Mouse (Mus musculus): ENCODE measurements around the gene Top2b.

The Top2b gene

DNA sequence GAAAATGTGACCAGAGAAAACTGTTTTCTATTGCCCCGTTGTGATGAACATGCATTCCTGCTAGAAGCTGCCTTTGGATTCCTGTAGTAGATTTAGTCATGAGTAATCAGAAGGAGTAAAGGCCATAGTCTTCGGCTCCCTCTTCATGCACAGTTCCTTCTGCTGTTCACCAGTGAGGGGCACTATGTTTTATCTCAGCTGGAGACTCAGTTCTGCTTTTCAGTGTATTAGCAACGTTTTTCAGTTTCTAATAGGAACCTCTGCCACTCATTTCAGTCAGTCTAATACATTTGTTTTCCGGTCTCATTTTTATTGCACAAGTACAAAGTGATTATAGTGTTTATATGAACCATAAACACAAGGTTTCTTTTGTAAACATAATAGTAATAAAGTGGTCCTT, 62.6 kb downstream of the Top2b start:
- no peak for DNase-seq

- DNase-seq: no peak
These were observed 67.0 kb downstream of the Top2b start for GRCm38 (mm10) chr14:16431941-16432499.

DNA sequence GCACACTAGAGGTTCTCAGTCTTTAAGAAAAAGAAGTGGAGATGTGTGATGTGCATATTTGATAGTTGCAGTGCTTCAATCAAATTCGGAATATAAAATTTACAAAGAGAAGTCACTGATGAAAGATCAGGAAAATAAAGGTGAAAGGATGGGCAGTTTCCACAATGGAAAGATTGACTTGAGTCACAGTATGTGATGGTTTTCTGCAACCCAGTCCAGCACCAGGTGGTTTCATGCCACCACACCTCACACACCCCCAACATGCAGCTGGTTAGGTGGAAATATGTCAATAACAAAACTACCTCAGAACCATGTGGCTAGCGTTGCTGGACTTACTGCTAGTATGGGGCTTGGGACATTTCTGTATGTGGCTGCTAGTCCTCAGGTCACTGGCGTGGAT, 67.6 kb downstream of the Top2b start:
- DNase-seq: no peak

GRCm38 (mm10) chr14:16433206-16433605, 68.2 kb downstream of the Top2b start:
- no peak for DNase-seq

GRCm38 (mm10) chr14:16434396-16435171, 69.6 kb downstream of the Top2b start:
- DNase-seq: peak; percentile 57

GRCm38 (mm10) chr14:16437386-16437785, 72.4 kb downstream of the Top2b start:
- no peak for DNase-seq

DNA sequence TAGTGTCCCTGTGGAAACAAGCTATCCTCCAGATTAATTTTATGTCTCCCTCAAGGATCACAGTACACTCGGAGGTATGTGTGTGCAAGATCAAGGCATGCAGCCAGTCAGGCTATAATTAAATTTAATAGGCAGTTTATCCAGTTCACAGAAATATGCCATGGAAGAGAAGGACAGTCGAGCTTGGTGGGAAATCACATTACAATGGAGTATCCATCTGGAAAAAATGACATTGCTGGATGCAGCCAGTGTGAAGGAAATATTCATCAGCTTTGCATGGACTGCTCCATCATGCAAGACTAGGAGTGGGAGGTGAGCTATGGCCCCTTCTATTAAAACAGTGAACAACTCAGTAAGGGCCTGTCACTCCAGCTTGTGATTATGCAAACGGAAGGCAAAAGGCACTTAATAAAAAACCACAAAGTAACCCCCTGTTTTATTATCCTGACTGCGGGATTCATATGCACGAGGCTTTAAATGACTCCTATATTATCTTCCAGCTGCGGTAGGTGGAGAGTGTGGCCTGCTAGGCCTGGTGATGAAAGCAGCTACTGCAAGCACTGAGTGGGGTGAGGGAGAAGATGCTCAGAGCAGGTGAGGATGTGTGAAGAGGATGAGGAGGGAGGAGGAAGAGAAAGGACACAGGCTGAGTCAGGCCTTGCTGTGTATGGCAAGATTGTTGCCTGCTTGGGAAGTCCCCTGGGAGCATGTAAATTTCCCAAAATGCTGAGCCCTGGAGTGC, 74.6 kb downstream of the Top2b start:
- DNase-seq: no peak

DNA sequence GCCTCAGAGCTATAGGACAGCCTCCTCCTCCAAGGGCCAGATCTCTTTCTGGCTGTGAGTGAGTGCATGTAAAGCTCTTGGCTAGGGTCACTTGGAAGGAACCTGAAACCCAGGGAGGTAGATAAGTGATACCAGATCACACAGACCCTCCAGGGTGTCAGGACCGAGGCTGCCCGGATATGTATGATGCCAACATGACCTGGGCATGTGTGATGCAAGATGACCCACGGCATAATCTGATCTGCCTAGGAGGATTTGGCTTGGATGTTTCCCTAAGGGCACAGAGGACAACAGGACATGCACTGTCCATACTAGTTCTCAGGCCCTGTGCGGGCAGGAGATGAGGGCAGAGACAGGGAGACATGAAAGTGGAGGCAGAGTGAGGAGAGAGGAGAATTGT, 79.9 kb downstream of the Top2b start:
- DNase-seq: no peak

GRCm38 (mm10) chr14:16447587-16447986, 82.6 kb downstream of the Top2b start:
- DNase-seq: no peak

- no peak for DNase-seq
These were observed 83.4 kb downstream of the Top2b start for GRCm38 (mm10) chr14:16448269-16448987.

DNA sequence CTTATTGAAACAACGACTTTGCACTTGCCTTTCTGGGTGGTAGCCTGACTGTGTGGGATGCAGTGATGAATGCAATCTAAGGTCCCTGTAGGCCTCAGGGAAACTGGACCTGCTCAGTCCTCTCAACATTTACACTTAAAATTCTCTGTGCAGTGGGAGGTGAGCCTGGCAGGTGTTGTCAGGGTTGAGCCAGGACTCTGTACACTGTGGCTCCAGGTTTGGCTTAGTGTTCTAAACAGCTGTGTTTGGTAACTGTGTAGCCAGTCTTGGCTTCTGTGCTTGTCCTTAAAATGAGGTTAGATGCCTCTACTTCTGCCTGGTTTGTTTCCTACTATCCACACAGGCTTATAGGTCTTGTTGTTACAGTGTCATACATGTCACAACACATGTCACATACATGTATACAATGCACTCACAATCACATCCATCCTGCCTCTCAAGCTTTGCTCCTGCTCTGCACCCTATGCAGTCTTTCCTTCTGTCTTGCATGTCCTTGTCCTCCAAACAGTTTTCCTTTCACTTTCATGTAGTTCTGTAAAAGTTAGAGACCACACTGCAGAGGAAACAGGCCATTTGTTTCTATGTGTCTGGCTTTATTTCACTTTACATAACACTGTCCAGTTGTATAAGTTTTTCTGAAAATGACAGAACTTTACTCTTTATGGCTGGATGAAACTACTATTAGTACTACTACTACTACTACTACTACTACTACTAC, 113.8 kb downstream of the Top2b start:
- DNase-seq: no peak

- no peak for DNase-seq
These were observed 114.5 kb downstream of the Top2b start for GRCm38 (mm10) chr14:16479521-16479920.

DNA sequence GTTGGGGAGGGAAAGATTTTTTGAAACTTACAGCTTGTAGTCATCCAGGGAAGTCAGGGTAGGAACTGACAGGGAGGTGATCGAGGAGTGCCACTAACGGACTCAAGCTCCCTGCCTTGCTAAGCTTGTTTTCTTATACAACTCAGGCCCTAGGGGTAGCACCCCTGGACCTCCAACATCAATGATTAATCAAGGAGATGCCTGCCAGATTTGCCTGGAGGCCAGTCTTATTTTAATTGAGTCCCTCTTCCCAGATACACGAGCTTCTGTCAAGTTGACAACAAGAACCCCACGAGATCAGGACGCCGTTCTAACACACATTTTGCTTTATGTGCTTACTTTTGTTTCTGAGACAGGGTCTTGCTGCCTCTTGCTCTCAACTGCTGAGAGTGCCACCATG, 115.6 kb downstream of the Top2b start:
- no peak for DNase-seq

DNA sequence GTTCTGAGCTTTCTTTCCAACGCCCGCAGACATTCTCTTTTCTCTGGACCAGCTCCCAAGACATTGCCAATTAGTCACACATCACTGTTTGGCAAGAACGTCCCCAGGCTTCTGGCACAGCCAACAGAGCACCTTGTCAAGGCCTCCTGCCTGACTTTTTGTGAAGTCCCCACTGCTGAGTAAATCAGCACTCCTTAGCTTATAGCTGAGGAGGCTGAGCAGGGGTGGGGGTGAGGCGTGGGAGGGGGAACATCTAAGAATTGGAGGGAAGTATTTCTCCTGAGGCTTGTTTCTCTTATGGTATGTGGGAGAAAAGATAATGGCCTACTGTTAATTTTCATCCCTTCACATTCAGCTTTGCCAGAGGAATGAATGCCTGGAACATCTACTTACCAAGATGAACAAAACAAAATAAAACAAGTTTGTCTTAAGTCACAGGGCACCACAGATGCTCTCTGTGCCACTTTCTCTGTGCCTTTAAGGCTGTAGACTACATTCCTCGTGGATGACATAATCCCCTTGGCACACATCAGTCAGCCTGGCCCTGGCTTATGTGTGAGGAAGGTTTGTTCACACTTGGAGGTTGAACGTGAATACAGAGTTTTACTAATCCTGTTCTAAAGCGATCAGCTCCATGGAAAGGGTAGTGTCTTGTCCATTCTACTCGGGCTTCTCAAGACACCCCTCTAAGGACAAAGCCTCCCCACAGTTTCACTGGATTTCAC, 118.8 kb downstream of the Top2b start:
- DNase-seq: peak; percentile 39
